Mouse (Mus musculus): ENCODE results near the gene Efna5.

GRCm38 (mm10) chr17:62680737-62681136 lies 200.4 kb downstream of the Efna5 start:
- TF ChIP-seq POLR2A (IDR thresholded peaks at IDR 0.05; ENCODE audit: insufficient read depth, low read length) (no peak), EP300 (IDR thresholded peaks at IDR 0.05; ENCODE audit: insufficient read depth, low read depth, low read length) (no peak)
